Mouse (Mus musculus): ENCODE measurements around the gene Fcna. TPM values are rescaled to one million over a fixed set of nuclear protein-coding genes. Genes with fewer than 3 reads are reported as not detected.

Fcna gene
- polyA plus RNA-seq, 1 experiment from 2014 or later = 2.2 TPM

DNA sequence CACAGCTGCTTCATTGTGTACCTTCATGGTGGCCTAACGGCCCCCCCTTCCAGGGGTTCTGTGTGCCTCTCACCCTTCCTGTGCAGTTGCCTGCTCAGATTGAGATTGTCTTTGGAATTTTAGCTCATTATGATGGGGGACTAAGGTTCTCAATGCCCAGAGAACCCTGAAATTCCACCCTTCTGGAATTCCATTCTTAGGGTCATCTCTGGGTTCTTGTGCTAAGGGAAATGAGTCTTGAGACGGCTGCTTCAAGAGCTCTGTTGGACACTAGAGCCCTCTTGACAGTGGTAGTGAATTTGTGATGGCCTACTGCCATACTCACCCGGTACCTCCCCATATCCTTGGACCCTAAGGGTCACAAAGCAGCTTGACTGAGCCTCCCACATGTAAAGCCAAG, 10.3 kb downstream of the Fcna start, which contains the start of gene Ccdc183:
Gene Ccdc183, minus strand, starts transcription at position 101 of the 400 bp plus-strand sequence.
- no peak for TF ChIP-seq CTCF (IDR thresholded peaks at IDR 0.05; ENCODE audit: low read depth)
- WGBS = 70% methylated on average over 3 of the region's 3 CpGs
- ATAC-seq (replicated peaks; ENCODE audit: low FRiP score, low read depth) = no peak
- no peak within 1 kb of the TSS for H3K9ac ChIP-seq (ENCODE audit: low read depth, low read length)
- no peak within 1 kb of the TSS for H3K4me3 ChIP-seq (replicated peaks; ENCODE audit: low read depth, low read length)
- no peak for DNase-seq (ENCODE audit: low spot score)
- no peak within 1 kb of the TSS for H3K27ac ChIP-seq
- peaks cover 13% of the 10 kb centered on the region for H3K4me1 ChIP-seq (replicated peaks; ENCODE audit: insufficient read depth, low read length)
- peak within 1 kb of the TSS; percentile 45; the same call in 1 of the 2 replicates for H3K4me2 ChIP-seq (ENCODE audit: low read length)
- H3K9me3 ChIP-seq (replicated peaks; ENCODE audit: low read length) = no peaks in the 10 kb centered on the region
- H3K27me3 ChIP-seq (ENCODE audit: insufficient read depth, low read length) = 0 out of 2 replicates have a peak, but pooled peaks cover 3% of the 10 kb centered on the region
- H3K36me3 ChIP-seq (ENCODE audit: insufficient read depth, low read length) = no peaks in the 10 kb centered on the region

DNA sequence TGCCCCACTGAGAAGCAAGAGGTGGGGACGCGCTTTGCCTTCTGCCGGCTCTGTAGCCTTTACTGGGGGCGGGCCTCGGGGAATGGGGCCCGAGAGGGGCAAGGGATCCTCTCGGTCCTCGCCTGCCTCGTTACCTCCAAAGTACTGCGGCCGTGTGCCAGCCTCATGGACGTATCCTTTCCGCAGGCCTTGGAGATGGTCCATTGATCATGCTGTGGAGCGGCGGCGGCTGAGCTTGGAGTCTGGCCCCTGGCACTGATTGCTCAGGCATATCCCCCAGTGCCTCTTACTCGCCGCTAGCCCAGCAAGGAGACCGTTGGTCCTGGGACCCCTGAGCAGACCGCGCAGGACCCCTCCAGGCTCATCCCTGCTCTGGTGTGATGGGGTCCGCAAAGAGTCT, 11.4 kb downstream of the Fcna start:
- 9% methylated on average over 22 of the region's 22 CpGs for WGBS
- Histone ChIP-seq H3K9ac (ENCODE audit: low read depth, low read length) (no peak overlapping the region), H3K4me1 (replicated peaks; ENCODE audit: insufficient read depth, low read length) (peaks cover 13% of the 10 kb centered on the region), H3K27me3 (ENCODE audit: insufficient read depth, low read length) (0 out of 2 replicates have a peak, but pooled peaks cover 3% of the 10 kb centered on the region), H3K36me3 (ENCODE audit: insufficient read depth, low read length) (no peaks in the 10 kb centered on the region), H3K9me3 (replicated peaks; ENCODE audit: low read length) (no peaks in the 10 kb centered on the region), H3K27ac (no peak overlapping the region), H3K4me3 (replicated peaks; ENCODE audit: low read depth, low read length) (0 out of 2 replicates have a peak overlapping the region, but pooled peaks have one; percentile 7), H3K4me2 (ENCODE audit: low read length) (peak overlapping the region; percentile 45)
- no peak for ATAC-seq (replicated peaks; ENCODE audit: low FRiP score, low read depth)
- no peak for TF ChIP-seq CTCF (IDR thresholded peaks at IDR 0.05; ENCODE audit: low read depth)
- no peak for DNase-seq (ENCODE audit: low spot score)

DNA sequence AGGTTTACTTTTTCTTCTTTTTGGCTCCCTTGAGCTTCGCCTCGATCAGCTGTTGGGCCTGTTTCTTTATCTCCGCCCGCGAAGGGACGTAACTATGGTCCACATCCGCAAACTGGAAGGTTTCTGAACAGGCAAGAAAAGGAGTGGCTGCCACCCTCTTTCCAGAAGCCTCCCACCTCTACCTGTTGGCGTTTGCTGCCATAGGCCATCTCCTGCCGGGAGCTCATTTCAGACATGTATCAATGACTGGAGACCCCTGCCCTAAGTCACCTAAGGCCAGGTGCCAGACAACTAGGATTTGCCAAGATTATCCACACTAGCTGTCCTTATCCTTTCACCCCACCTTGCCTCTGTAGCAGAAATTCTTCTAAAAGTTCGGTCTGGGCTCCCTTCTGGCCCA, 19.2 kb downstream of the Fcna start:
- Histone ChIP-seq H3K27ac (no peak overlapping the region), H3K36me3 (ENCODE audit: insufficient read depth, low read length) (no peaks in the 10 kb centered on the region), H3K27me3 (ENCODE audit: insufficient read depth, low read length) (no peaks in the 10 kb centered on the region), H3K4me2 (ENCODE audit: low read length) (peak overlapping the region; percentile 70), H3K9ac (ENCODE audit: low read depth, low read length) (peak overlapping the region; percentile 98; the same call in 1 of the 2 replicates), H3K4me3 (replicated peaks; ENCODE audit: low read depth, low read length) (peak overlapping the region; percentile 94), H3K4me1 (replicated peaks; ENCODE audit: insufficient read depth, low read length) (peaks cover 9% of the 10 kb centered on the region), H3K9me3 (replicated peaks; ENCODE audit: low read length) (no peaks in the 10 kb centered on the region)
- 0 out of 2 replicates have a peak, but pooled peaks have one; percentile 7 for ATAC-seq (replicated peaks; ENCODE audit: low FRiP score, low read depth)
- DNase-seq (ENCODE audit: low spot score) = no peak
- 62% methylated on average over 10 of the region's 10 CpGs for WGBS
- TF ChIP-seq CTCF (IDR thresholded peaks at IDR 0.05; ENCODE audit: low read depth) = no peak

DNA sequence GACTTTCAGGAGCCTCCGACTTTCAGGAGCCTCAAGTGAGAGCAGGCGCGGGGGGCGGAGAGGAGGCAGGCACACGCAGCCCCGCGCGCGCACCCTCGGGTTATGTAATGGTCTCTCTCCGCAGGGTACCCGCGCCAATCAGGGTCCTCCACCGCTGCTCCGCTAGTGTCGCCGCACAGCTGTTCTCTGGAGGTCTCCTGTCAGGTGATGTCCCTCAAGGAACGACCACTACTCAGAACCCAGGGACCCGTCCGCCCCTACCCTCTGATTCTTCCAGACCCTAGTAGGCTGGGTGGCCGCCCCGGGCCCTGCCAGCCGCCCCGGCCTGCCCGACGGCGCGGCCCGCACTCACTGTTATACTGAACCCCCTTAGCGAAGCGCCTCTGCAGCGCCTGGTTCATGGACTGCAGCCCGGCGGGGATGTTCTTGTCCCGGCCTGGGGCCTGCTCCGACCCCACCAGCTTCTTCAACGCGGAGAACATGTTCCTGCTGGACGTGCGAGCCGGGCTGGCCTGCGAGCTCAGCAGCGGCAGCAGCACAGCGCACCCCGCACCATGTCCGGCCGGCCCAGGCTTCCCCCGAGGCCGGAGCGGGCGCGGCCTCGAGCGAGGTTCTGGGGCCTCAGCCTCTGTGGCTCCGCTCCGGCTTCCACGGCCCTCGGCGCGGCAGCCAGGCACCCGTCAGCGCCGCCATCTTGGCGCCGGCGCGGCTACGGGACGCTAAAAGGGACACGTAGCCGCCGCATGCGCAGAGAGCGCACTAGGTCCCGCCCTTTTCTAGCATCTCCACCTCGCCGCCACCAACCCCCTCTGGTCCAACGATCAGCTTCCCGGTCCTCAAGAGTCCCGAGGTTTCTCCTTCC, 19.8 kb downstream of the Fcna start, which contains the start of gene Rabl6:
Gene Rabl6, minus strand, starts transcription at position 761 of the 862 bp plus-strand sequence.
- Histone ChIP-seq H3K4me2 (ENCODE audit: low read length) (peak within 1 kb of the TSS; percentile 70), H3K27me3 (ENCODE audit: insufficient read depth, low read length) (no peaks in the 10 kb centered on the region), H3K27ac (peak within 1 kb of the TSS; percentile 95), H3K4me3 (replicated peaks; ENCODE audit: low read depth, low read length) (peak within 1 kb of the TSS; percentile 94), H3K36me3 (ENCODE audit: insufficient read depth, low read length) (no peaks in the 10 kb centered on the region), H3K4me1 (replicated peaks; ENCODE audit: insufficient read depth, low read length) (peaks cover 9% of the 10 kb centered on the region), H3K9ac (ENCODE audit: low read depth, low read length) (peak within 1 kb of the TSS; percentile 98), H3K9me3 (replicated peaks; ENCODE audit: low read length) (no peaks in the 10 kb centered on the region)
- DNase-seq (ENCODE audit: low spot score) = peak; percentile 94
- peak; percentile 87 for ATAC-seq (replicated peaks; ENCODE audit: low FRiP score, low read depth)
- WGBS = under 1% methylated on average over 80 of the region's 80 CpGs
- TF ChIP-seq CTCF (IDR thresholded peaks at IDR 0.05; ENCODE audit: low read depth) = no peak

DNA sequence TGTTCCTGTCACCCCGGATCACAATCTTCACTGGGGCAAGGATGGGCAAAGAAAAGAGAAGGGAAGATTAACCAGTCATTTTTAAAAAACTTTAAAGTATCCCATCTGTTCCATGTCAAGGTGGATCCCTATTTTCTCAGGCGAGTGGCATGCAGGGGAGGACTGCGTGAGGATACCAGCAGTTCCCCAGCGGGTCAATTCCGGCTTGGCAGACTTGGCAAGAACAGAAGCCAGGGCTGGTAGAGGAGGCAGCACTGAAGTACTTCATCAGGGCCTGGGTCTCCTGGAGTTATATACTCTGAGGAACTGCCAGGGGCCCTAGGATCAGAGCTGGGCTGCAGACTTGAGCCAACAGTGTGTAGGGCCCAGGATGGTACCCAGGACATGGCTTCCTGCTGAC, 25.3 kb downstream of the Fcna start:
- DNase-seq (ENCODE audit: low spot score) = no peak
- Histone ChIP-seq H3K9ac (ENCODE audit: low read depth, low read length) (no peak overlapping the region), H3K4me3 (replicated peaks; ENCODE audit: low read depth, low read length) (no peak overlapping the region), H3K9me3 (replicated peaks; ENCODE audit: low read length) (no peaks in the 10 kb centered on the region), H3K27me3 (ENCODE audit: insufficient read depth, low read length) (no peaks in the 10 kb centered on the region), H3K36me3 (ENCODE audit: insufficient read depth, low read length) (peaks cover 42% of the 10 kb centered on the region), H3K4me2 (ENCODE audit: low read length) (no peak overlapping the region), H3K4me1 (replicated peaks; ENCODE audit: insufficient read depth, low read length) (peaks cover 3% of the 10 kb centered on the region; the same call in 1 of the 2 replicates), H3K27ac (no peak overlapping the region)
- WGBS = 90% methylated on average over 5 of the region's 5 CpGs
- TF ChIP-seq CTCF (IDR thresholded peaks at IDR 0.05; ENCODE audit: low read depth) = no peak
- ATAC-seq (replicated peaks; ENCODE audit: low FRiP score, low read depth) = no peak

- no peak overlapping the region for H3K4me2 ChIP-seq (ENCODE audit: low read length)
- peaks cover 66% of the 10 kb centered on the region for H3K36me3 ChIP-seq (ENCODE audit: insufficient read depth, low read length)
- no peak for TF ChIP-seq CTCF (IDR thresholded peaks at IDR 0.05; ENCODE audit: low read depth)
- H3K9me3 ChIP-seq (replicated peaks; ENCODE audit: low read length) = no peaks in the 10 kb centered on the region
- 0 out of 2 replicates have a peak, but pooled peaks have one; percentile 18 for ATAC-seq (replicated peaks; ENCODE audit: low FRiP score, low read depth)
- H3K27me3 ChIP-seq (ENCODE audit: insufficient read depth, low read length) = no peaks in the 10 kb centered on the region
- WGBS = 78% methylated on average over 2 of the region's 2 CpGs
- no peak for DNase-seq (ENCODE audit: low spot score)
- H3K4me1 ChIP-seq (replicated peaks; ENCODE audit: insufficient read depth, low read length) = no peaks in the 10 kb centered on the region
- no peak overlapping the region for H3K4me3 ChIP-seq (replicated peaks; ENCODE audit: low read depth, low read length)
- H3K27ac ChIP-seq = no peak overlapping the region
- H3K9ac ChIP-seq (ENCODE audit: low read depth, low read length) = no peak overlapping the region
Observed at GRCm38 (mm10) chr2:25600037-25600436, 27.8 kb downstream of the Fcna start.

Data from kidney, postnatal 0 days (tissue).